Mouse (Mus musculus) heart, adult 2 months (tissue): ENCODE results near the gene Cmtm6.

Experiments used
- CTCF ChIP-seq: fragments of 200-600 bp; IDR thresholded peaks from 2 replicates; pipeline ENCODE4 v1.8.1; 2022; ENCODE audit warnings: antibody characterized with exemption, mild to moderate bottlenecking, moderate library complexity
- EP300 ChIP-seq: fragments of 200-500 bp; IDR thresholded peaks from 2 replicates; pipeline ENCODE4 v1.6.1; 2011; ENCODE audit warnings: low read depth, low read length, control low read depth; ENCODE audit not compliant: insufficient read depth
- POLR2A ChIP-seq: fragments of 200-500 bp; IDR thresholded peaks from 2 replicates; pipeline ENCODE4 v1.6.1; 2011; ENCODE audit warnings: mild to moderate bottlenecking, low read depth, low read length, control low read depth; ENCODE audit not compliant: insufficient read depth

DNA sequence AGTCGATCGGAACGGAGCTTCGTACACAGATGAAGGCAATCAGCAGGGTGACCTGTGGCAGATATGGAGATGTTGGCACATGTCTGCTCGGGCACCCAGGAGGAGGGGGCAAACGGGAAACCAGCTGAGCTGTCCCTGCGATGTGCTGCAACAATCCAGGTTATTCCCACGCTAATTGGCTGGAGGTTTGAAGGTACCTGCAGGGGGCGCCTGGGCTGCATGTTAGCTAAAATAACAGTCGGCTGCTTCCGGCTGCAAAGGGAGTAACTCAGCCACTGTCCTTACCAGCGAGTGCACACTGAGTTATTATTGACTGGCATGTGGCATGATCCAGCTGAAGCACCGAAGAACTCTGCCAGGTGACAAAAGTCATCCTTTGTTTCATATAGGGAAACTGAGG is 32.4 kb downstream of the Cmtm6 start:
- TF ChIP-seq CTCF (peak; percentile 65), POLR2A (no peak), EP300 (no peak)
